Mouse (Mus musculus) naive thymus-derived CD4-positive, alpha-beta T cell, adult 2 months (primary cell): ENCODE measurements around the gene Slc16a13.
A peak's percentile ranks its signal among the peaks of the same experiment; 100 is the strongest.

ENCODE experiments used
- DNase-seq: peaks from one replicate; pipeline ENCODE4 v3.0.0-alpha.2; 2011; ENCODE audit warnings: low read depth

The Slc16a13 gene

GRCm38 (mm10) chr11:70220731-70221602, at the start of gene Slc16a13:
Gene Slc16a13 (minus strand): TSS chr11:70221064.
- peak; percentile 97 for DNase-seq

- DNase-seq: no peak
Observed at GRCm38 (mm10) chr11:70266405-70266804, 45.5 kb upstream of the Slc16a13 start.

GRCm38 (mm10) chr11:70265819-70266218, 45.0 kb upstream of the Slc16a13 start:
- no peak for DNase-seq

- DNase-seq: peak; percentile 77
Observed at GRCm38 (mm10) chr11:70265252-70265651, 44.4 kb upstream of the Slc16a13 start.

GRCm38 (mm10) chr11:70259035-70259434, 38.2 kb upstream of the Slc16a13 start:
- no peak for DNase-seq

GRCm38 (mm10) chr11:70254931-70255531, 34.2 kb upstream of the Slc16a13 start, which contains the start of gene Alox12:
Gene Alox12 (minus strand): TSS chr11:70255353.
- no peak for DNase-seq

- peak; percentile 40 for DNase-seq
Observed at GRCm38 (mm10) chr11:70254337-70254736, 33.5 kb upstream of the Slc16a13 start.

GRCm38 (mm10) chr11:70251853-70252252, 31.0 kb upstream of the Slc16a13 start:
- no peak for DNase-seq

- DNase-seq: no peak
Observed at GRCm38 (mm10) chr11:70250150-70250549, 29.3 kb upstream of the Slc16a13 start.

GRCm38 (mm10) chr11:70247136-70247845, 26.4 kb upstream of the Slc16a13 start:
- DNase-seq: peak; percentile 90

- no peak for DNase-seq
Observed at GRCm38 (mm10) chr11:70242591-70242990, 21.7 kb upstream of the Slc16a13 start.

GRCm38 (mm10) chr11:70239541-70240279, 18.8 kb upstream of the Slc16a13 start, which contains the start of the genes Gm21988 and Rnasek:
Gene Gm21988 (minus strand): TSS chr11:70239830.
Gene Rnasek (minus strand): TSS chr11:70239842.
- peak; percentile 93 for DNase-seq

GRCm38 (mm10) chr11:70238591-70239440, 18.0 kb upstream of the Slc16a13 start:
- peak; percentile 47 for DNase-seq

- DNase-seq: peak; percentile 95
Observed at GRCm38 (mm10) chr11:70237457-70238167, 16.7 kb upstream of the Slc16a13 start, which contains the start of gene 0610010K14Rik. Gene 0610010K14Rik (minus strand): TSS chr11:70237914.

- DNase-seq: no peak
Observed at GRCm38 (mm10) chr11:70236717-70237116, 15.9 kb upstream of the Slc16a13 start.

GRCm38 (mm10) chr11:70235254-70235900, 14.5 kb upstream of the Slc16a13 start:
- no peak for DNase-seq

GRCm38 (mm10) chr11:70234497-70234896, 13.6 kb upstream of the Slc16a13 start:
- no peak for DNase-seq

- DNase-seq: no peak
Observed at GRCm38 (mm10) chr11:70234037-70234436, 13.2 kb upstream of the Slc16a13 start.

- no peak for DNase-seq
Observed at GRCm38 (mm10) chr11:70233016-70233415, 12.2 kb upstream of the Slc16a13 start.
